Mouse (Mus musculus) lung, postnatal 14 days (tissue): ENCODE measurements at regions not wholly inside any gene's neighbourhood (a gene's known extent, or its start where the extent isn't known, plus 50 kb on each side); places are given as distances from the start of the nearest gene placed in this dataset.

ENCODE experiments used
- DNase-seq: peaks from one replicate; pipeline ENCODE4 v3.0.0; 2021

GRCm38 (mm10) chr16:7638955-7639755, 785.8 kb downstream of the Tmem114 start:
- DNase-seq: no peak

DNA sequence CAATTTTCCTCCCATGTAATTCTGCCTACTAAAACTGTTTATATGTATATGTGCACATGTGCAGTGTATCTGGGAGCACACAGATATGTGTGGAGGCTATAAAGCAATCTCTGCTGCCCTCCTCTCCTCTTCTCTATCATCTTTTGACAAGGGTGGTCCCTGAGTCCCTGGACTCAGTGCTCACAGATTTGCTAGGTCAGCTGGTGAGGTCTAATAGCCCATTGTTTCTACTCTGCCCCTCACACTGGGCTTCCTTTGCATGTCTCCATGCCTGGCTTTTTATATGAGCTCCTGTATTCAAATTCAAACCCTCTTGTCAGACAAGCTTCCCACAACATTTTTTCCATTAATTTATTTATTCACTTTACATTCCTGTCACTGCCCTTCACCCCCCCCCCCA, 786.9 kb downstream of the Tmem114 start:
- no peak for DNase-seq

GRCm38 (mm10) chr16:7637121-7637700, 787.7 kb downstream of the Tmem114 start:
- no peak for DNase-seq

DNA sequence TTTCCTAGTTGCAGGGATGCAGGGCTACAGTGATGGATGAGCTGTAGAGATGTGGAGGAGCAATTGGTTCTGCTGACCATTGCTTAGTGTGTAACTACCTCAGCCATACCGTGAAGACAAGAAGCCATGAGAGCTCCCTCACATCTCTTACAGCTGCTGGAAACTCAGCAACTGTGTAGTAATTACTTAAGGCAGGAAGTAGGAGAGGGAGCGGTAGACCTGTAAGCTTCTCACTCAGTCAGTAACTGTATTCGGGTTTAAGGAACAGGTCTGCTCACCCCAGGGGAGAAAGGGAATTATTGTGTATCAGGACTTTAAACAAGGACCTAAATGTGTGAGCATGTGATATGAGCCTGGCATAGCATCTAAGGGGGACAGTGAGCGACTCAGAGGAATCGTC, 788.6 kb downstream of the Tmem114 start:
- no peak for DNase-seq

GRCm38 (mm10) chr16:7632474-7632873, 792.5 kb downstream of the Tmem114 start:
- DNase-seq: no peak

- DNase-seq: no peak
Observed at GRCm38 (mm10) chr16:7628351-7628750, 796.6 kb downstream of the Tmem114 start.

DNA sequence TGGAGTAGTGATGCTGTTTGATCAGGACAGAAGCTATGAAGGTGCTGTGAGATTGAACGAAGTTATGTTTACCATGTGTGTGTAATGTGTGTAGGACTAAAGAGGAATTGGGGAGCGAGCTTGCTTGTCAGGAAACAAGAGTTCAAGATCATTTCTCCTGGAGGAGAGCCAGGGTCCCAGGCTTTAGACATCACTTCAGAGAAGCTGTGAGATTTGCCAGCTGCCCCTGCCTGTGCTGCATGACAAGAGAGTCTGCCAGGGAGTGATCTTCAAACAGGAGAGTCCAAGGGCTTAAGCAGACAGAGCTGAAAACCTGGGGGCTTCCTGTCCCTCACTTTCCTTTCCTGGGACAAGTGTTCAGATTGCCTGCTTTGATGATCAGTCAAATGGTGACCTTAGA, 818.3 kb downstream of the Tmem114 start:
- DNase-seq: peak; percentile 1

DNA sequence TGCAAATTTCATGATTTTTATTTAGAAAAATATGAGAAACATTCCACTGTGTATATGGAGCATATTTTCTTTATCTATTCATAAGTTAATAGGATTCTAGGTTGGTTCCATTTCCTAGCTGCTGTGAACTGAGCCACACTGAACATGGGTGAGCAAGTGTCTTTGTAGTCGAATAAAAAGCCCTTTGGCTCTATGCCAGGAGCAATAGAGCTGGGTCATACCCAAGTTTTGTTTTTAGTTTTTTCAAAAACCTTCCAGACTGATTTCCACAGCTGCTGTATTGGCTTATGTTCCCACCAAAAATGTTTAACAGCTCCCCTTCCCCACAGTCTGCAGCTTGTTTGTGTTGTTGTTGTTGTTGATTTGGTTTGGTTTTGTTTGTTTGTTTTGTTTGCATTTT, 822.5 kb downstream of the Tmem114 start:
- peak; percentile 7 for DNase-seq

DNA sequence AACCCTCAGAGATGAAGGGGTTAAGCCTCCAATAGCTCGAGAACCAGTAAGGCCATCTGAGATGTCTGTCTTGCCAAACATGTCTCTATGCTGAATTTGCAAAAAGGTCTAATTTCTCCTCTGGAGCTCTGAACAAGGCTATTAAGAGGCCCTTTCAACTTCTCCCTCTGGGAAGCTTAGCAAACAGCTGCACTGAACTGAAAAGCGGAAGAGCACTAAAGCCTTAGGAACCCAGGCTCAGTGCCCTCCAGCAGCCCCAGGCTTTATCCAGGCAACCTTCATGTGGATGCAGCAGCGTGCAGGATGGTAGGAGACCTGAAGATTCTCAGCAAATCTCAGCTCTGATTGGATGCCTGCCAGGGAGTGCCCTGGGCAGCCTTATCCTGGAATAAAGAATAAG, 850.1 kb downstream of the Tmem114 start:
- peak; percentile 9 for DNase-seq

- peak; percentile 31 for DNase-seq
Observed at GRCm38 (mm10) chr16:7560841-7561240, 864.1 kb downstream of the Tmem114 start.

DNA sequence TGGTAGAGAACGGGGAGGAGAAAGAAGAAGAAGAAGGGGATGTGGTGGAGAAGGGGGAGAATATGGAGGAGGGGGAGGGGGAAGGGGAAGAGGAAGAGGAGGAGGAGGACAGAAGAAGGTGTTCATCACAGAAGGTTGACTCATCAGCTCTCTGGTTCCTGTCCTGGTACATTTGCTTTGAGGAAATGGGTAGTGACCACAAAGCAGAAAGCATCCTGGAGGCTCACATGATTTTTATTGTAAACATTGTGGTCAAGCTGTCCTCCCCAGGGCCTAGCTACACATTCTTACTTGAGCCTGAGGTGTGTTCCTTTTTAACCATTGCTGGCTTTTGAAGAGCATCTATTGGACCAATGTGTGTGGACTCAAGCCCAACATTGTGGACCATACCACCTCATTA, 865.8 kb downstream of the Tmem114 start:
- no peak for DNase-seq

DNA sequence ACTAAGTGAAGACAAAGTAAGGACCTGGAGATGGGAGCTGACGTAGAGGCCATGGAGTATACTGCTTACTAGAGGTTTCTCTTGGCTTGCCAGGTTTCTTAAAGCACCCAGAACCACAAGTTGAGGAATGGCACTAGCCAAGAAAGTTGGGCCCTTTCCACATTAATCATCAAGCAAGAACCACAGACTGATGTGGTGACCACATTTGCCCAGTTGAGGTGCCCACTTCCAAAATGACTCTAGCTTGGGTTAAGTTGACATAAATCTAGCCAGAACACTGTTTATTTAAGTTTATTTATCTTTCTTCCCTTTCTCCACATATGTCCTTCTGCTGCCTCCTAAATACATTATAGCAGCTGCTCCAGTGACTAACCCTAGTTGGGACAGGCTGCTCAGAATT, 866.3 kb downstream of the Tmem114 start:
- DNase-seq: no peak

GRCm38 (mm10) chr16:7555911-7556310, 869.0 kb downstream of the Tmem114 start:
- no peak for DNase-seq

- no peak for DNase-seq
Observed at GRCm38 (mm10) chr16:7549568-7549967, 875.4 kb downstream of the Tmem114 start.

GRCm38 (mm10) chr16:7544067-7544466, 880.9 kb downstream of the Tmem114 start:
- no peak for DNase-seq

- no peak for DNase-seq
Observed at GRCm38 (mm10) chr16:7529811-7530210, 895.1 kb downstream of the Tmem114 start.

DNA sequence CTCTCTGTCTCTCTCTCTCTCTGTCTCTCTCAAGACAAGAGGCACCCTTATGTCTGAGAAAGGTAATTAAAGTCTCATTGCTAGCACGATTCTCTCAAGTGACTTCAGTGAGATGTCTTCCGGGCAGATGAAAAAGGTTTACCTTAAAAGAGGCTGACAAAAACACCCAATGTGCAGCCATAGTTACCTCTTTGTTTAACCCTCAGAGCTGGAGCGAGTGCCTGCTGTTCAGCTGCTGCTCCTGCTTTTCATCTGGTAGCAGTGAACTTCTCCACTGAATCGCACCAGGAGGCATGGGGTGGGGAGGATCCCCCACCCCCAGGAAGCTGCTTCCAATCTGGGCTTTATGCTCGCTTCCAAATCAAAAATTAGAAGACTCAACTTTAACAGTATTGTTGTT, 896.0 kb downstream of the Tmem114 start:
- DNase-seq: no peak

DNA sequence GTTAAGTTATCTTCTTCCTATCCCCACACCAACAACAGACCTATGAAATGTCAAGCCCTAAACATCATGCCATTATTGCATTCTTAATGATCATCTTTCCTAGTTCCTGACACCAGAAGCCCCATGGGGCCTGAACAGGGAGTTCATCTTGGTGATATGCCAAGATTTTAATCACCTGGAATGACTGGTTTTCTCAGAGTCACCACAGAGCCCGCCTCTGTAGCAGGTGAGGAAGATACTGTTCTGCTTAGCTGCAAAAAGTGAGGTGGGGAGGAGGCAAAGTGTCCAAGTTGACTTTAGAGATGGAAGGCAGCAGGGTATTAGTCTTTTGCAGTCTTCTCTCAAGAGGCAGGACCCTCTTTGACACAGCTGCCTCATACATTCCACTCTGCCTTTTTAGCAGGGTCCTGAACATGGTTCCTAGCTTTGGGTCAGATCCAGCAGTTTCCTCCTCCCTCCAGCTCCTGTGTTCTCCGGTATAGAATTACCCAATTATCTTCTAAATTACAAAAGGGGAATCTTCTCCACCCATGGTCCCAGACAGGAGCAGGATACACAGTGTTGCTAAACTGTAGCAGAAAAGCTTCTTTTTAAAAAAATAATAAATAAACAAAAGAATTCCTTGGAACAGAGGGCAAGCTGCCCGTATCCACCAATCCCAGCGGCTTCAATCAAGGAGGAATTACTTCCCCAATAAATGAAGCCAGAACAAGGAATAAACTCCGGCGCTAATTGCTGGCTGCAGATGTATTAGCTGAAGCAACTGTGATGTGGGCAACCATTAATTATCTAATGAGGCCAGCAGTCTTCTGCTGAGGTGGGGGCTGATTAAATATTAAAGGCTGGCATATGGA, 896.8 kb downstream of the Tmem114 start:
- no peak for DNase-seq

GRCm38 (mm10) chr16:7518711-7519110, 906.2 kb downstream of the Tmem114 start:
- no peak for DNase-seq
